Mouse (Mus musculus) G1E (cell line): ENCODE measurements around the gene Capzb. TPM values are rescaled to one million over a fixed set of nuclear protein-coding genes. Genes with fewer than 3 reads are reported as not detected.

Source experiments
- ATAC-seq: 2 replicates; pipeline ENCODE4 v1.8.0; 2016; ENCODE audit warnings: mild to moderate bottlenecking; ENCODE audit not compliant: insufficient number of reproducible peaks, poor library complexity, low FRiP score, severe bottlenecking; ENCODE audit errors: extremely low read depth
- DNase-seq: peaks from one replicate; pipeline ENCODE4 v3.0.0; 2012; ENCODE audit warnings: low spot score
- H3K27me3 ChIP-seq: 2 replicates; pipeline ENCODE4 v1.6.1; 2012; ENCODE audit warnings: mild to moderate bottlenecking, low read length, inconsistent platforms; ENCODE audit not compliant: insufficient read depth
- H3K36me3 ChIP-seq: replicated peaks from 2 replicates; pipeline ENCODE3; 2012; ENCODE audit warnings: mild to moderate bottlenecking, inconsistent platforms
- H3K4me1 ChIP-seq: 2 replicates; pipeline ENCODE4 v1.6.1; 2012; ENCODE audit warnings: low read depth, low read length, inconsistent platforms, mixed read lengths; ENCODE audit not compliant: insufficient read depth
- H3K4me3 ChIP-seq: 2 replicates; pipeline ENCODE4 v1.5.1; 2012; ENCODE audit warnings: low read depth, mild to moderate bottlenecking, inconsistent platforms, low read length, moderate library complexity, mixed read lengths
- H3K9me3 ChIP-seq: replicated peaks from 2 replicates; pipeline ENCODE4 v1.6.1; 2012; ENCODE audit warnings: inconsistent platforms
- CTCF ChIP-seq: IDR thresholded peaks from 2 replicates; pipeline ENCODE4 v1.5.1; 2012; ENCODE audit warnings: low read depth, low read length, inconsistent platforms, mixed read lengths
- GATA1 ChIP-seq: IDR thresholded peaks from 2 replicates; pipeline ENCODE4 v1.6.1; 2012; ENCODE audit warnings: borderline replicate concordance, low read length, inconsistent platforms, mixed read lengths
- GATA2 ChIP-seq: IDR thresholded peaks from 2 replicates; pipeline ENCODE4 v1.6.1; 2012; ENCODE audit warnings: low read depth, low read length, inconsistent platforms, borderline replicate concordance
- POLR2AphosphoS5 ChIP-seq: IDR thresholded peaks from 2 replicates; pipeline ENCODE4 v1.6.1; 2012; ENCODE audit warnings: low read depth, low read length, inconsistent platforms; ENCODE audit not compliant: insufficient replicate concordance
- TAL1 ChIP-seq: conservative IDR thresholded peaks from 2 replicates; pipeline ENCODE4 v1.6.1; 2012; ENCODE audit warnings: low read depth, low read length, inconsistent platforms, mixed read lengths
- polyA plus RNA-seq: library from polyadenylated mRNA; stranded (reverse); fragments of >175 nt; gene quantifications from 2 replicates; pipeline ENCODE4 v1.2.3, GENCODE M21; 2012
- total RNA-seq, 2 experiments: library from RNA; stranded (forward) in 1 of 2; stranded (reverse) in 1 of 2; fragments of 200-1000 nt in 1 of 2; fragments of >200 nt in 1 of 2; fragmentation: Nextera tagmentation in 1 of 2; gene quantifications; 2 replicates each; pipeline ENCODE4 v1.2.3; 2014 to 2017

The Capzb gene
- total and polyA plus RNA-seq, 3 experiments = 91.8 to 310 (median 110) TPM

GRCm38 (mm10) chr4:139298671-139299366 is 106.1 kb downstream of the Capzb start:
- no peak for TF ChIP-seq CTCF
- no peak for TF ChIP-seq GATA2
- no peak for TF ChIP-seq GATA1
- no peak for TF ChIP-seq TAL1
- no peak for TF ChIP-seq POLR2AphosphoS5
- ATAC-seq (no peak), DNase-seq (no peak)
- H3K27me3 ChIP-seq = no peaks in the 10 kb centered on the region
- peaks cover 68% of the 10 kb centered on the region for H3K36me3 ChIP-seq
- H3K4me3 ChIP-seq = no peak overlapping the region
- no peaks in the 10 kb centered on the region for H3K9me3 ChIP-seq
- peaks cover 3% of the 10 kb centered on the region; the same call in 1 of the 2 replicates for H3K4me1 ChIP-seq

- TF ChIP-seq GATA2 = no peak
- no peak for TF ChIP-seq CTCF
- no peak for TF ChIP-seq GATA1
- no peak for TF ChIP-seq TAL1
- no peak for TF ChIP-seq POLR2AphosphoS5
- Histone ChIP-seq H3K36me3 (peaks cover 88% of the 10 kb centered on the region), H3K27me3 (no peaks in the 10 kb centered on the region), H3K4me3 (no peak overlapping the region), H3K4me1 (peaks cover 7% of the 10 kb centered on the region; the same call in 1 of the 2 replicates), H3K9me3 (no peaks in the 10 kb centered on the region)
- ATAC-seq (no peak), DNase-seq (no peak)
Observed at GRCm38 (mm10) chr4:139301780-139302179, 109.1 kb downstream of the Capzb start.

- ATAC-seq (no peak), DNase-seq (no peak)
- no peak for TF ChIP-seq CTCF
- TF ChIP-seq GATA2 = no peak
- no peak for TF ChIP-seq GATA1
- no peak for TF ChIP-seq POLR2AphosphoS5
- no peak for TF ChIP-seq TAL1
Observed at GRCm38 (mm10) chr4:139302241-139302640, 109.5 kb downstream of the Capzb start.

GRCm38 (mm10) chr4:139305521-139305920 is 112.8 kb downstream of the Capzb start:
- DNase-seq = no peak
- peaks cover 66% of the 10 kb centered on the region for H3K36me3 ChIP-seq
- H3K4me3 ChIP-seq = no peak overlapping the region

More at GRCm38 (mm10) chr4:139302241-139302640, 109.5 kb downstream of the Capzb start:
- peaks cover 5% of the 10 kb centered on the region; the same call in 1 of the 2 replicates for H3K4me1 ChIP-seq
- no peaks in the 10 kb centered on the region for H3K9me3 ChIP-seq
- peaks cover 88% of the 10 kb centered on the region for H3K36me3 ChIP-seq
- H3K4me3 ChIP-seq = no peak overlapping the region
- no peaks in the 10 kb centered on the region for H3K27me3 ChIP-seq

GRCm38 (mm10) chr4:139307916-139308315 is 115.2 kb downstream of the Capzb start:
- peaks cover 50% of the 10 kb centered on the region for H3K4me1 ChIP-seq
- H3K36me3 ChIP-seq = peaks cover 44% of the 10 kb centered on the region
- TF ChIP-seq CTCF (no peak), GATA2 (no peak), TAL1 (no peak), GATA1 (no peak), POLR2AphosphoS5 (no peak)
- no peak overlapping the region for H3K4me3 ChIP-seq
- no peak for ATAC-seq
- H3K9me3 ChIP-seq = no peaks in the 10 kb centered on the region
- no peak for DNase-seq
- no peaks in the 10 kb centered on the region for H3K27me3 ChIP-seq

More at GRCm38 (mm10) chr4:139305521-139305920, 112.8 kb downstream of the Capzb start:
- no peak for ATAC-seq
- H3K9me3 ChIP-seq = no peaks in the 10 kb centered on the region
- peaks cover 31% of the 10 kb centered on the region for H3K4me1 ChIP-seq
- no peak for TF ChIP-seq POLR2AphosphoS5
- H3K27me3 ChIP-seq = no peaks in the 10 kb centered on the region

- ATAC-seq = no peak
- H3K4me3 ChIP-seq = peak overlapping the region; percentile 94
Observed at GRCm38 (mm10) chr4:139309651-139310050, 117.0 kb downstream of the Capzb start.

More at GRCm38 (mm10) chr4:139309651-139310050, 117.0 kb downstream of the Capzb start:
- no peak for DNase-seq
- H3K27me3 ChIP-seq = no peaks in the 10 kb centered on the region
- H3K36me3 ChIP-seq = peaks cover 45% of the 10 kb centered on the region
- TF ChIP-seq CTCF (0 out of 2 replicates have a peak, but pooled peaks have one; percentile 5), GATA2 (no peak)
- H3K9me3 ChIP-seq = no peaks in the 10 kb centered on the region
- peaks cover 50% of the 10 kb centered on the region for H3K4me1 ChIP-seq
